Mouse (Mus musculus): ENCODE measurements at regions not wholly inside any gene's neighbourhood (a gene's known extent, or its start where the extent isn't known, plus 50 kb on each side); places are given as distances from the start of the nearest gene placed in this dataset.

GRCm38 (mm10) chr2:114879784-114880183 is 225.0 kb upstream of the Dph6 start:
- no peak for TF ChIP-seq CTCF (IDR thresholded peaks at IDR 0.05; ENCODE audit: low read depth, low read length)
- TF ChIP-seq TAL1 (conservative IDR thresholded peaks at IDR 0.05; ENCODE audit: low read depth, low read length) = no peak
- TF ChIP-seq GATA1 (IDR thresholded peaks at IDR 0.05; ENCODE audit: borderline replicate concordance, low read length) = no peak
- no peak for TF ChIP-seq POLR2AphosphoS5 (IDR thresholded peaks at IDR 0.05; ENCODE audit: insufficient replicate concordance, low read depth, low read length)
- TF ChIP-seq GATA2 (IDR thresholded peaks at IDR 0.05; ENCODE audit: borderline replicate concordance, low read depth, low read length) = no peak
